Mouse (Mus musculus) hindlimb bud, embryonic 11.5 days (tissue): ENCODE measurements around the gene Olfr222.
"Not testable (repeated sequence)": the region's sequence is repeated elsewhere in the genome, so short reads cannot be mapped to it uniquely, and the experiment has no call there.

ENCODE experiments used
- DNase-seq: peaks from one replicate; pipeline ENCODE4 v3.0.0-alpha.2; 2012; ENCODE audit warnings: low read depth, low spot score; ENCODE audit errors: extremely low spot score

Gene Olfr222

DNA sequence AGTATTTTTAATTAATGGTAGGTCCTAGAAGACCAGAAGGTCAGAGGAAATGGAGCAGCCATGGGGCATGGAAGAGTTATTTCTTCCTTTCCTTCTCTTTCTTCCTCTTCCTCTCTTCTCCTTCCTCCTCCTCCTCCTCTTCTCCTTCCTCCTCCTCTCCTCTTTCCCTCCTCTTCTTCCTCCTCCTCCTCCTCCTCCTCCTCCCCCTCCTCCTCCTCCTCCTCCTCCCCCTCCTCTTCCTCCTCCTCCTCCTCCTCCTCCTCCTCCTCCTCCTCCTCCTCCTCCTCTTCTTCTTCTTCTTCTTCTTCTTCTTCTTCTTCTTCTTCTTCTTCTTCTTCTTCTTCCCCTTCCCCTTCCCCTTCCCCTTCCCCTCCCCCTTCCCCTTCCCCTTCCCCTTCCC, at the start of gene Olfr222:
Gene Olfr222, minus strand, starts transcription at position 101 of the 400 bp plus-strand sequence.
- DNase-seq: not testable (repeated sequence)

DNA sequence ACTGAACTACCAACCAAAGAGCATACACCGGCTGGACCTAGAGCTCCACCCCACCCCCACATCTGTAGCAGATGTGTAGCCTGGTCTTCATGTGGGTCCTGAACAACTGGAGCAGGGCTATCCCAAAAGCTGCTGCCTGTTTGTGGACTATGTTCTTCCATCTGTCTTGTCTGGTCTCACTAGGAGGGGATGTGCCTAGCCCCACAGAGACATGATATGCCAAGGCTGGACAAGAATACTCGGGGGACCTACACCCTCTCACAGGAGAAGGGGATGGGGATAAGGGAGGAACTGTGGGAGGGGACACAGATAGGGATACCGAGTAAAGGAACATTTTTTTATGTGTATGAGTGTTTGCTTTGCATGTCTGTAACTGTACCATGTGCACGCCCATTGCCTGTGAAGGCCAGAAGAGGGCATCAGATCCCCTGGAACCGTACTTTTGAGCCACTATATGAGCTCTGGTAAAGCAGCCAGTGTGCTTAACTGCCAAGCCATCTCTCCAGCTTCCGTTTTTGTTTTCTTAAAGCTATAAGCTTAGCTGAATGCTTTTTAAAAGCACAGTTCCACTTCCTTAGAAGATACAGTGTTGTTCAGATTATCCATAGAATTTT, 48.1 kb upstream of the Olfr222 start:
- no peak for DNase-seq

DNA sequence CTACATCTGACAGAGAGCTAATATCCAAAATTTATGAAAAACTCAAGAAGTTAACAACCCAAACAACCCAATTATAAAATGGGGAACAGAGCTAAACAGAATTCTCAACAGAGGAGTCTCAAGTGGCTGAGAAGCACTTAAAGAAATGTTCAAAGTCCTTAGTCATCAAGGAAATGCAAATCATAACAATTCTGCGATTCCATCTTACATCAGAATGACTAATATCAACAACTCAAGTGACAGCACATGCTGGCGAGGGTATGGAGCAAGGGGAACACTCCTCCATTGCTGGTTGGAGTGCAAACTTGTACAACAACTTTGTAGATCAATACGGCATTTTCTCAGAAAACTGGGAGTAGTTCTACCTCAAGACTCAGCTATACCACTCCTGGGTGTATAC, 46.2 kb upstream of the Olfr222 start:
- DNase-seq: no peak

DNA sequence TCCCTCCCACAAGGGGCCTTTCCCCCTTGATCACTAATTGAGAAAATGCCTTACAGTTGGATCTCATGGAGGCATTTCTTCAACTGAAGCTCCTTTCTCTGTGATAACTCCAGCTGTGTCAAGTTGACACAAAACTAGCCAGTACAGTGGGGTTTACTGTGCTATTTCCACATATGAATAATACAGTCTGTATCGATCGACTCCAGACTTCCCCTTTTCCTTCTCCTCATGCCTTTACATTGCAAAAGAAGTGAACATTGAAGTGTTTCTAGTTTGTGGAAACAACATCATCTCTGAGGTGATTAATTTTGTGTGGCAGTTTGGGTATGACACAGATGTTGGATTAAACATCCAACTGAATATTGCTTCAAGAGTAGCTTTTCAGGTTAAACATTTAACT, 41.0 kb upstream of the Olfr222 start:
- not testable (repeated sequence) for DNase-seq

DNA sequence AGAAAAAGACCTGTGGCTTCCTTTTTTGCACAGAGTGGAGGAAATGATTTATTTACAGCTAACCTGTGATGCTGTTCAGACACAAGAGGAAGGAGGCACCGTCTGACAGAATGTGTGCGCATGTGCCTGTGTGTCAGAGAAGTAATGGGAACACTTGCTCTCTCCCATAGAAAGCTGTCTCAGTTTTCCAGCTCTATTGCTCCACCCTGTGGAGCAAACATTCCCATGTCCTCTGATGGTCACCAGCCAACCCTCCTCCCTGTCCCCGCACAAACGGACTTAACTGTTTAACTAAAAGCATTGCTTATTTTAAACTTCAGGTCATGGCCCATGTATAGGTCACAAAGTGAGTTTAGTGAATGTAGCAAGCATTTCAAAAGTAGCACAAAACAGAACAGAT, 38.1 kb upstream of the Olfr222 start:
- DNase-seq: no peak

DNA sequence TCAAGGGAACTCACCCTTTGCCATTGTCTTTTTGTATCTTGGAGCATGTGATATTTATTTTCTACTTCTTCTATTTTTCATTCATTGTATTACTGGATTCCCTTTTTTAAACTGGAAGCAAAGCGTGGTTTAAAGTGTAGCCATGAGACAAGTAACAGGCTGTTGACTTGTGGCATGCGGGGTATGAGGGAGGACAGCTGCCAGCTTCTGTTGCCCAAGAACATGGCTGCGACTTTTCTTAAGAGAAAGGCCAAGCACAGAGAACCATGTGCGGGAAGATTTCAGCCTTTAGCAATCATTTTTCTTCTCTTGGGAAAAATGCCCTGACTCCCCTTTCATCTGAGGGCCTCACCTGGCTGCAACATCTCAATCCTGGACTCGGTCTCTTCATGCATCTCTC, 35.6 kb upstream of the Olfr222 start:
- no peak for DNase-seq

DNA sequence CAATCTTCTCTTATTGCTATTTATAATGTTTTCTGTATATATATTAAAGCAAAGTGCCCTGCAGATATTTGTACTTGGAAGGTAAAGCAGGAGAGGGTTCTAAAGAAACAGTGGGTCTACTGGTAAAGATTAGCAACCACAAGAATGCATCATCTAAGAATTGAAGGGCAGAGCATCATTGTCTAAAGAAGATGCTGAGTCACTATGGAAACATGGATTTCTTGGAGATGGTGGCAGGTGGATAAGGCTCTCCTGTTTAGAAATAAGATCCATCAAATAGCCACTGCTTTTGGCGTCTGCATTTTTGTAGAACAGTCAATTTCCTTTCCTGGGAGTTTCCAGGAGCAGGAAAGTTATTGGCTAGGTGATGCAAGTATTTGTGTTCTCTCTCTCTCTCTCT, 26.3 kb upstream of the Olfr222 start:
- DNase-seq: no peak

DNA sequence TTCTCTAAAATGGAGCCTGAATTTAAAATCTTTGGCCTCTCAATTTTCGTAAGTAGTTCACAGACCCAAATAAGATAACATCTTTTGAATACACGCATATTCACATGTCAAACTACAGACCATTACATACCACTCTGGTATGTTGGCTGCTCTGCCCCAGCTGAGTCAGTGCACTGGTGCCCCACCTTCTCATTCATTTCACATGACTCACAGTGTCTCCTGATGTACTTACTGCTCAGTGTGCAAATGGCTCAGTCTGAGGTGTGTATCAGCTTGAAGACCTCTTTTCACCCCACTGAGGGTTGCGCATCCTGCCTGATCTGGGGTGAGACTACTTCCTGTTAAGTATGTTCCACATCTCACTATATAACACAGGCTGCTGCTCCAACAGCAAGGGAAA, 24.8 kb upstream of the Olfr222 start:
- DNase-seq: no peak

DNA sequence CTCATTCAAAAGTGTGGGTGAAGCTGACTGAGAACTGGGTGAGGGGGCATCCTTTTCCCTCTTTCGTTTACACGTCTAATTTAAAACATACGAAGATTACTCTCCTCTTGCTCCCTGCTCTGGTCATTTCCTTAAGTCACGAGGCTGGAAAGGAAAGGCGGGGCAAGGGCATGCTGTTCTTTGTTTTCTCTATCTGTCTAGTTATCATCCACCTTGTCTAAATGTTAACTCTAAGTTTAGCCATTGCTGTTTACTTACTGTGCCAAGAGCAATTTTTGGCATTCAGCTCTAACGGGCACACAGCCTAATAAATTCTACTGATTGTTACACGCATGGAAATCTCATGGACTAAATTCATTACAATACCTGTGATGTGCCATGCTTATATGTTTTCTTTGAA, 23.2 kb upstream of the Olfr222 start:
- DNase-seq: no peak

DNA sequence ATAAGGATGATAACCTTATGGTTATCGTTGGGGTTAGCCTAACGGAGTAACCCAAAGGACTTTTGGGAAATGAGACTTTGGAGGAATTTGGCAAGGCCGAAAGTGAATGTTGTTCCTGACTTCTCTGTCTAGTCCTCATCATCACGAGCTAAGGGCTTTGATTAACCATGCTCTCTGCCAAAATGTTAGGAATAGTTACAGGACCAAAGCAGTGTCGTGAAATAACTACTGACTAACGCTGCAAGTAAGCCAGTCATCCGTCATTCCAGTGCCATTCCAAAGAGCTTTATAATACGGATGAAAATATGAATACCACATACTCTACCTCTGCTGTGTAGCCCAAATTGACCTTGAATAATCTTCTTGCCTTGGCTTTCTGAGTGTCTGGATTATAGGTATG, 20.9 kb upstream of the Olfr222 start:
- no peak for DNase-seq

DNA sequence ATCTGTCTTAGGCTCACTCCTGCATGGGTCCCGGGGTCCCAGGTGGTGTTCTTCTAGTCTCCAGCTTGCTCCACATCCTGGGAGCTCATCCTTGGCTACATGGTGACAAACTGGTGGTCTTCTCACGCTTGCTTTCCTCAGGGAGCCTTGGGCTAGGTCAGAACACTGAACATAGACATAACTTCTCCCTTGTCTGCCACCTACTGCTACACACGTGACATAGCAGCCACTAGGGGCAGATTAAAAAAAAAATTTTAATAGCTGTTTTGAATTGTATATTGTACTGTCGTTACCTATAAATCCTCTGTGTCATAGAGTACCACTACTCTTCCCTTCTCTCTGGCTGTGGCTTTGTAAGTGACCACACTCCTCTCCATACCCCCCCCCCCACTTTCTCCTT, 20.1 kb upstream of the Olfr222 start:
- DNase-seq: no peak

DNA sequence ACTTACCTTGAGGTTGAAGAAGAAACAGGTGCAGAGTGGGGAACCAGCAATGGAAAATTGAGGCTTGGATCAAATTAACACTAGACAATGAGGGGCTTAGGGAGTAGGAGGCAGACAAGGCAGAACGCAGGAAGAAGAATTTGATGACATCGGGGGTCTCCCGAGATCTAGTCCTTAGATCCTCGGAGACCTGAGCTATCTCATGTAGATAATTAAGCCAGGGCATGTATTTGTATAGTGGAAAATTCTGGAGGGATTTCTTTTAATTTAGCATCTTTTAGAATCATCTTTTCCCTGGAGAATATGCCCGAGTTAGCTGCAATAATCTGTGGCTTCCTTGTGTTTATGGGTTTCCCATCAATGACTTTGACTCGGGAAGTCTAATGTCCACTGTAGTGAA, 17.2 kb upstream of the Olfr222 start, which contains the start of gene Olfr223:
Gene Olfr223, minus strand, starts transcription at position 101 of the 400 bp plus-strand sequence.
- DNase-seq: no peak

DNA sequence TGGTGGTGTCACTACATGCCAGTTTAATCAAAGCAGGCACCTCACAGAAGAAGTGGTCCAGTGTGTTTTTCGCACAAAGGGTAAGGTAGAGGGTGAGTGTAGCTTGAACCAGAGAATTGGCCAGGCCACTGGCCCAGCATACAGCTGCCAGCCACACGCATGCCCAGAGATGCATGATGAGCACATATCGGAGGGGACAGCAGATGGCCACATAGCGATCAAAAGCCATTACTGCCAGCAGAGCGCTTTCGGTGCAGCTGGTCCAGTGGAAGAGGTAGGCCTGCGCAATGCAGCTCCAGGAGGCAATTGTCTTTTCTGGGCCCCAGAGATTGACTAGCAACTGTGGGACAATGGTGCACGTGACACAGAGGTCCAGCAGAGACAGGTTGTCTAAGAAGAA, 13.5 kb upstream of the Olfr222 start:
- no peak for DNase-seq

DNA sequence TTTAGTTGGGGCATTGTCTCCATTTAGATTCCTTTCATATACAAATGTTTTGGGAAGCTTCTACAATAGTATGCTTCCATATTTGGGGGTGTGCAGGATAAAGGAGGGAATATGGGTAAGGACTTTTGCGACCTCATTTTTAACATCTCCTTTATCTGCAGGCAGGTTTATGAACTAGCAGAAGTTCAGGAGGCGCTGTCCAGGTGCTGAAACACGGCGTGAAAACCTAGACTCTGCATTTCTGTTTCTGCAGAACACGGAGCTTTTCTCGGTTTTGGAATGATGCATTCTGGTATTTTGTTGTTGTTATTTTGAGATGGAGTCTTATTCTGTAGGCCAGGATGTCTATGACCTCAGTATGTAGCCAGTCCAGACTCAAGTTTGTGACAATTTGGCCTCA, 8.5 kb upstream of the Olfr222 start:
- no peak for DNase-seq

DNA sequence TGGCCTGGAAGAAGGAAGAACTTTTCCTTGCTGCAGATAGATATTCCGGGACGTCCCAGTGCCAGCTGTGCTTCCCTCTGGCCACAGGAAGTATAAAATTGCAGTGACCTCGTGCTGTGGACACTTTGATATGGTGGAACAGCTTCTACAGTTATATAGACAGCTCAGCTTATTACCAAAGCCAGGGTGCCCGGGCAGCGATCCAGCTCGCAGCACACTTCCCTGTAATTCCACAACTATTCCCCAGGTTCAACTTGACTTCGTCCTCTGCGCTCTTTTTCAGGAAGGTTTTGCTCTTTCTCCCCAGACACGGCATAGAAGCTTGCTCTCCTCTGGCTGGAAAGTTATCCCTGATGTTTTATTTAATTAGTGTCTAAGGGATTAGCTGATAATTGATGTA, 309 bp downstream of the Olfr222 start:
- DNase-seq: no peak

DNA sequence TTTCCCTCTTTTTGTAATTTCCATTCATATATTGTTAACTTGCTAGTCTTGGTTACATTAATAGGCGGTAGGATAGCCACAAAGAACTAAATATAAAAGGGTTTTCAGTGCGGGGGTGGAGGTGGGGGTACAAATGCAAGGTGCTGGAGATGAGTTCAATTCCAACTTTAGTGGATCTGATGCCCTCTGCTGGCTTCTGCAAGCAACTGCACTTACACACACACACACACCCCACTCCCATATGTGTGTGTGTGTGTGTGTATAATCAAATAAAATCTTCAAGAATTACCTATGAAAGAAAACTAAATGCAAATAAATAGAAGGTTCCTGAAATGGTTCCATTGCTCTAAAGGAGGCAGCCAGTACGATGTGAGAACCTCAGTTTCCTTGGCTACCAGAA, 6.7 kb downstream of the Olfr222 start:
- DNase-seq: no peak

DNA sequence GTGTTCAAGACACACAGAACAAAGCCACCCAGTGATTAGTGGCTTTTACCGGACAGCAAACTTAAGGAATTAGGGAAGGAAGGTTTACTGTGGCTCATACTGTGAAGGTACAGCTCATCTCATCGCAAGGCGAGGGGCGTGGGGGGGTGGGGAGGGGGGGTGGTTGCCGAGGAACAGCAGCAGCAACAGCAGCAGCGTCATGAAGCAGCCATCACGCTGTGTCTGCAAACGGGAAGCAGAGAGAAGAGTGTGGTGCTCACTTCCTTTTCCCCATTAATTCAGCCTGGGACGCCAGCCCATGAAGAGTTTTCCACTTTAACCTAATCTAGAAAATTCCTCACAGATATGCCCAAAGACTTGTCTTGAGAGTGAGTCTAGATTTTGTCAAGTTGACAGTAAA, 13.2 kb downstream of the Olfr222 start:
- DNase-seq: no peak

DNA sequence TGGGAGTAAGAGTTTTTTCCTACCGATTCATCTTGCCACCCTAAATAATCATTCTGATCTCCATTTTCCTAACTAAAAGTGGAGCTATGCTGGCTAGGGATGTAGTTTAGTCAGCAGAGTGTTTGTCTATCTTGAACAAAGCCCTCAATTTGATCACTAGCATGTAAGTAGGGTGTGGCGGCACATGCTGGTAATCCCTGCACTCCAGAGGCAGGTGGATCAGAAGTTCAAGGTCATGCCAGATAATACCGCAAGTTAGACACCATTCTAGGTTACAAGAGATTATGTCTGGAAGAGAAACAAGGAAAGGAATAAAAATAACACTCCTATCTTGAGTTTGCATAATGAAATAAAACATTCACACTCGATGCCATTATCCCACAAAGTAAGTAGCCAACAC, 13.7 kb downstream of the Olfr222 start:
- no peak for DNase-seq

DNA sequence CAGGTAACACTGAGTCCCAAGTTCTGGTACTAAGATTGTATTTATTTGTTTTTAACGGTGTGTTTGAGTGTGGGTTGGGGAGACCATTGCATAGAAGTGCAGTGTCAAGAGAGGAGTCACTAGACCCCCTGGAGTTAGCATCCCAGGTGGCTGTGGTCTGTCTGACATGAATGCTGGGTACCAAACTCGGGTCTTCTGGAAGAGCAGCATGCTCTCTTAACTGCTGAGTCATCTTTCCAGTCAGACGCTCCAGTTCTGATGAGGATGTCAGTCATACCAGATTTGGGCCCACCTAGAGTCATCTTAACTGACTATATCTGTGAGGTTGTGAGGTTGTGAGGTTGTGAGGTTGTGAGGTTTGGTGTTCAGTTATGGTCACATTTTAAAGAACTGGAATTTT, 15.1 kb downstream of the Olfr222 start:
- no peak for DNase-seq

DNA sequence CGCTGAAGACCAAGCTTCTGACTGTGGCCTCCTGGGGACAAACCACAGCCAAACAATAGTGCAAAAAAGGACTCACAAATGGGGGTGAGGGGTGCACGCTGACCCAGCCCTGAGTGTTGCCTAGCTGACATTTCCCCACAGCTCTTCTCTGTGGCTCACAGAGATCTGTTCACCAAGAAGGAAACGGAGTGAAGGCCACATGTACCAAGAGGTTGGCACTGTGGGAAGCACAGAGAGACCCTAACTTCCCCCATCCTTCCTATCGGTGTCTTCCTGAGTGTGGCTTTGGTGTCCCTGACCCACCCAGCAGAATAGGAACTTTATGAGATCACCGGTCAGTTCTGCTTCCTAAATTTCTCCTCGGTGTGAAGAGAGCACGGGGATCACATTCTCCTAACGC, 21.5 kb downstream of the Olfr222 start:
- DNase-seq: no peak

DNA sequence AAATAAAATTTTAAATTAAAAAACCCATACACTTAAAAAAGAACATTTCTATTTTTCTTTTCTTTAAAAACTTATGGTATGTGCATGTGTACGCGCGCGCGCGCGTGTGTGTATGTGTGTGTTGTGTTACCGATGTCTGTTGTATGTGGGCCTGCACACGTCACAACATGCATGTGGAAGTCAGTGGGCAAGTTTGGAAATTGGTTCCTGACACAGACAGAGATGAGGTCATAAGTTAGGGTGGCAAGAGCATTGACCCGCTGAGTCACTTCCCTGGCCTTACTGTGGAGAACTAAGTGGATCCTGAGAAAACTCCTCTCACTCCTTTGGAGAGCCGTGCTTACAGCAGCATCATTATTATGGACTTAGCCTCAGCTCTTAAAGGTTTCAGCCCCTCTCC, 21.9 kb downstream of the Olfr222 start:
- DNase-seq: no peak

DNA sequence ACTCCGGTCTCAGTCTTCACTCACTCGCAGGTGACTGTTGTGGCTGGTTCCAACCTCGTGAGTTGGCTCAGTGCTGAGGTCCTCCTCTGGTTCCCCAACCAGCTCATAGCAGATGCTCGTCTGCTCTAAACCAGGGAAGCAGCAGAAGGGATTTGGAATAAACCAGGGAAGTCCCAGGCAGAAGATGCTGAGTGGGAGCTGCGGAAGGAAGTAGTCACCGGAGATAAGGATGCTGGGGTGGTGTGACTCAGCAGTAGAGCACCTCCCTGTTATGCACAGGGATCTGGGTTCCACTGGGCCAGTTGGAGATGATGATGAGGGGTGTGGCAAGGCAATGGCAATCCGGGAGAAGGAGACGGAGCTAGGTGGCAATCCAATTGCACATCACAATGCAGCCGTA, 32.0 kb downstream of the Olfr222 start:
- no peak for DNase-seq

DNA sequence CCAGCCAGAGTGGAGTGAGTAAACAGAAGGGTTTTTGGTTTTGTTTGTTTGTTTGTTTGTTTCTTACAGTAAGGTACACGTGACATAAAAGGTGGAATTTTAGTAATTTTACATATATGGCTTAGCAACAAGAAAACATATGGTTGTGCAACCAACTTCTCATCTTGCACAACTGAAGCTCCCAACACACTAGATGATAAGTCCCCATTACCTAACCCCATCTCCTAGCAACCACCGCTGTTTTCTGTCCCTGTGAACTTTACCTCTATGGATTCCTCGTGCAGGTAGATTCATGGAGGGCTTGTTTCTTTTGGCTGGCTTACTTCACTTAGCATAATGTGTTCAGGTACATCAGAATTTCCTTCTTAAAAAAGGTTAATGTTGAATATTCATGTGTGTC, 32.7 kb downstream of the Olfr222 start:
- DNase-seq: no peak

DNA sequence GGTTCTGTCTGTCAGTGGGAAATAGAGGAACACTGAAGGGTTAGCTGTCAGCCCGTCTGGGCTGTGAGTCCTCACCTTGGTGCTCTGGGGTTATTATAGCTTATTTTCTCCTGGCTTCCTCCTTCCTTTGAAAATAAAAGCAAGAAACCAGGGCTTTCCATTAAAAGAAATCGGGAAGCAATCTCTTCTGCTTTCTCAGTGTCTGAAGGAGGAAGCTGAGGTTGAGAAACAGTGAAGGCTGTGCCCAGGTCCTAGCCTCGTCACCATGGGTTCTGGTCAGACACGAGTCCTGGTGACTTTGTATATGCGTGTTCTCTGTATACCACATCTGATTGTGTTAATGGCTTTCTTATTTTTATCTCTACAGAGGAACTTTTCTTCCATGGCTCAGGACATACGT, 33.6 kb downstream of the Olfr222 start:
- DNase-seq: no peak
